Mouse (Mus musculus): Measurements from ENCODE around the gene Ltbp4. TPM values are rescaled to one million over a fixed set of nuclear protein-coding genes. Genes with fewer than 3 reads are reported as not detected.

Gene Ltbp4
- polyA plus RNA-seq, 1 experiment, result 77.5 TPM

DNA sequence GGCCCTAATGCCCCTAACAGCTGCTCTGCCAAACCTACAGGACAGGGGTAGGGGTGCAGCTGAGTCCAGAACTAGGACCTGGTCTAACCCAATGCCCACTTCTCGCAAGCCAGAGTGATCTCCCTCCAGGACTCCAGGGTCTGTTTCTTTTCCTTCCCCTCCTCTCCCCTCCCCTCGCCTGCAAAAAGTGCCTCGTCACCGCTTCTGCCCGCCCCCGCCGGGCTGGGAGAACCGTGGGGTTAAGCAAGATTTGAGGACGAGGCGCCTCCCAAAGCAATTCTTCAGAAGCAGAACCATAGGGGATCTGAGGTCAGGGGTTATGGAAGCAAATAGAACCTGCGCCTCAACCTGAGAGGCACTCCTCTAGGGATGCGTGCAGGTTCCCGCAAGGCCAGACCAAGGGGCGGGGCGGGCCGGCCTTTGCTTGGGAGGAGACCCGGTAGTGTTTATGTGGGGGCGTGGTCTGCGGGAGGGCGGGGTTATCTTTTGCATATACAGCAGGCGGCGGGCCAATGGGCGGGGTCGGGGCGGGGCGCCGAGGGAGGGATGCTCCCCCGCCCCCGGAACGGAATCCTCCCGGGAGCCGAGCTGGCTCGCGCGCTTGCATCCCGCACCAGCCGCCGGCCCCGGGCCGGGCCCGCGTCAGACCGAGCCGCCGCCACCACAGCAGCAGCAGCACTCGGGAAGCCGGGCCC is 79.1 kb downstream of the Ltbp4 start, which contains the start of gene Numbl:
TSS of gene Numbl (plus strand) at position 229 of the 695 bp plus-strand sequence.
- Histone ChIP-seq H3K4me1 (replicated peaks; ENCODE audit: control insufficient read depth, insufficient read depth, low read length) (peaks cover 17% of the 10 kb centered on the region), H3K27ac (ENCODE audit: control insufficient read depth, insufficient read depth, low read length) (no peak within 1 kb of the TSS), H3K4me3 (ENCODE audit: control insufficient read depth, insufficient read depth, low read length) (peak within 1 kb of the TSS; percentile 65), H3K27me3 (ENCODE audit: control insufficient read depth, insufficient read depth, low read length) (no peaks in the 10 kb centered on the region), H3K36me3 (ENCODE audit: control insufficient read depth, insufficient read depth, low read length) (no peaks in the 10 kb centered on the region)
- WGBS, result under 1% methylated on average over 47 of the region's 47 CpGs
- peak; percentile 92 for DNase-seq
- TF ChIP-seq POLR2A (IDR thresholded peaks at IDR 0.05; ENCODE audit: control insufficient read depth, extremely low read depth, insufficient read depth, low read length, poor library complexity), result no peak
- no peak for TF ChIP-seq CTCF (IDR thresholded peaks at IDR 0.05; ENCODE audit: borderline replicate concordance, control insufficient read depth, extremely low read depth, insufficient read depth, low read length, poor library complexity)

DNA sequence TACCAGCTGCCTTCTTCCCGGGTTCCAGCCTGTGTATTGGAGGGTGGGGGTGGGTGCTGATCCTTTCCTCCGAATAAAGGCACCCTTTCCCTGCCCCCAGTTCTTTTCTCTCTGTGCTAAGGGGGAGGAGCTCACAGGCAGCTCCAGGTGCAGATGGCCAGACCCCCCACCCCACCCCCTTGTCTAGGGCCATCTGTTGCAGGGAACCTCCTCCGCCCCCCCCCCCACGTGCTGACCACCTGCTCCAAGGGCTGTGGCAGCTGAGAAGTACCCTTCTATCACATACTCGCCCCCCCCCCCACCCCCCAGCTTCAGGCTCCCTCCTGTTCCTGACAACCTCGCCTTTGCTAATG is 79.7 kb downstream of the Ltbp4 start:
- Histone ChIP-seq H3K4me3 (ENCODE audit: control insufficient read depth, insufficient read depth, low read length) (peak overlapping the region; percentile 65), H3K4me1 (replicated peaks; ENCODE audit: control insufficient read depth, insufficient read depth, low read length) (peaks cover 17% of the 10 kb centered on the region), H3K27ac (ENCODE audit: control insufficient read depth, insufficient read depth, low read length) (no peak overlapping the region), H3K27me3 (ENCODE audit: control insufficient read depth, insufficient read depth, low read length) (no peaks in the 10 kb centered on the region), H3K36me3 (ENCODE audit: control insufficient read depth, insufficient read depth, low read length) (no peaks in the 10 kb centered on the region)
- 22% methylated on average over 6 of the region's 6 CpGs for WGBS
- no peak for TF ChIP-seq POLR2A (IDR thresholded peaks at IDR 0.05; ENCODE audit: control insufficient read depth, extremely low read depth, insufficient read depth, low read length, poor library complexity)
- DNase-seq, result no peak

DNA sequence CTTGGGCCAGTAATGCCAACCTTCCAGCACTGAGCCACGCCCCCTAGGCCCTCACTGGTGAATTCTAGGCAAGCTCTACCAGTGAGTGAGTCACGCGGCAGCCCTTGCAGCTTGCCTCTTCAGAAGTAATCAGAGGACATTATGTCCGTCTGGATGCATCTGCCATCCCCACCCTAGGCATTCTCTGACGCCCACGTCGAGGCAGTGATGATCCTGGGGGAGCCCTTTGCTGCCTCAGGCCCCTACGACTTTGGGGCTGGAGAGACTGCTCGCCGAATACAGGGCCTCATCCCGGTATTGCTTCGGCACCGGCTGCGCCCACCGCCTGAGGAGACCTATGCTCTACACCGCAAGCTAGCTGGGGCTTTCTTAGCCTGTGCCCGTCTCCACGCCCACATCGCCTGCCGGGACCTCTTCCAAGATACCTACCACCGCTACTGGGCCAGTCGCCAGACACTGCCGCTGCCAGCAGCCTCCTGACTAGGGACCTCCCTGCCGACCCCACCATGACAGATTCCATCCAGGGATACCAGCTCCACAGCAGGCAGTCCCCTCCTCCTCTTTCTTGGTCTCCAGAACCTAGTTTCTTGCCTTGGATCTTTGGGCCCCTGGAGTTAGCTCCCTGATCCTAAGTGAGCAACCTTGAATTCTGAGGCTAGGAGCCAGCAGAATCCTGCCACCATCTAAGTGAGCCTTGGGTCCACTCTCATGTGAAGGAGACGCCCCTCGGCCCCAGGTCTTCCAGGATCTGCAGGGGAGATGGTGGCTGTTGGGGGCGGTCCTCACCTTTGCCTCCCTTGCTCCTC is 80.2 kb downstream of the Ltbp4 start:
- no peak for DNase-seq

DNA sequence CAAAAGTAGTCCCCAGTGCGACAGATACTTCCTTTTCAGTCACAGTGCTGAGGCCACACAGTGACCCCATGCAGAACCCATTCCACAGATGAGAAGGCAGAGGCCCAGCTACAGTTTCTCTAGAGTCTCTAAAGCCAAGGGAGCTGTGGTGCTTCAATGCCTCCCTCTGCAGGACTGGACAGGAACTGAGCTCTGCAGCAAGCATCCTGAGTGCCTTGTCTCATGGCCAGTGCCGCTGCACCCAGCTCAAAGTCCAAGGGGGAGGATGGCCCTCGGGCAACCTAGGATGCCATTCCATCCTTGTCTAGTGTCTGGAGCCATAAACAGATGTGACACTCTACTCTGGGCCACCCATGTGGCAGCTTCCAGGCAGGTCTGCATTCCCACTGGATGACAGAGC is 81.8 kb downstream of the Ltbp4 start:
- Histone ChIP-seq H3K36me3 (ENCODE audit: control insufficient read depth, insufficient read depth, low read length) (no peaks in the 10 kb centered on the region), H3K27ac (ENCODE audit: control insufficient read depth, insufficient read depth, low read length) (no peak overlapping the region), H3K4me1 (replicated peaks; ENCODE audit: control insufficient read depth, insufficient read depth, low read length) (peaks cover 17% of the 10 kb centered on the region), H3K4me3 (ENCODE audit: control insufficient read depth, insufficient read depth, low read length) (no peak overlapping the region), H3K27me3 (ENCODE audit: control insufficient read depth, insufficient read depth, low read length) (no peaks in the 10 kb centered on the region)
- WGBS, result 95% methylated on average over 3 of the region's 3 CpGs
- no peak for DNase-seq
- no peak for TF ChIP-seq POLR2A (IDR thresholded peaks at IDR 0.05; ENCODE audit: control insufficient read depth, extremely low read depth, insufficient read depth, low read length, poor library complexity)
- no peak for TF ChIP-seq CTCF (IDR thresholded peaks at IDR 0.05; ENCODE audit: borderline replicate concordance, control insufficient read depth, extremely low read depth, insufficient read depth, low read length, poor library complexity)

More for the DNA sequence above, 80.2 kb downstream of the Ltbp4 start:
- no peaks in the 10 kb centered on the region for H3K36me3 ChIP-seq (ENCODE audit: control insufficient read depth, insufficient read depth, low read length)
- no peak overlapping the region for H3K27ac ChIP-seq (ENCODE audit: control insufficient read depth, insufficient read depth, low read length)
- H3K4me1 ChIP-seq (replicated peaks; ENCODE audit: control insufficient read depth, insufficient read depth, low read length), result peaks cover 17% of the 10 kb centered on the region
- no peak for TF ChIP-seq CTCF (IDR thresholded peaks at IDR 0.05; ENCODE audit: borderline replicate concordance, control insufficient read depth, extremely low read depth, insufficient read depth, low read length, poor library complexity)
- TF ChIP-seq POLR2A (IDR thresholded peaks at IDR 0.05; ENCODE audit: control insufficient read depth, extremely low read depth, insufficient read depth, low read length, poor library complexity), result no peak
- 78% methylated on average over 27 of the region's 27 CpGs for WGBS
- no peaks in the 10 kb centered on the region for H3K27me3 ChIP-seq (ENCODE audit: control insufficient read depth, insufficient read depth, low read length)
- no peak overlapping the region for H3K4me3 ChIP-seq (ENCODE audit: control insufficient read depth, insufficient read depth, low read length)

Other genes starting within 250 kb of the Ltbp4 start
- 19.2 and 24.7 TPM in 2 replicates for gene Cyp2f2, start 217.8 kb downstream of the Ltbp4 start, polyA plus RNA-seq (2012; rRNA removed)
- 0.11 TPM in 1 of 2 replicates, not detected in the other for gene Cyp2t4, start 184.0 kb downstream of the Ltbp4 start, polyA plus RNA-seq (2012; rRNA removed)
- gene Egln2, start 170.9 kb downstream of the Ltbp4 start, polyA plus RNA-seq (2012; rRNA removed), result 116 and 125 TPM in 2 replicates
- gene Rab4b, start 158.8 kb downstream of the Ltbp4 start, polyA plus RNA-seq (2012; rRNA removed), result 127 and 136 TPM in 2 replicates
- 0.19 TPM in 1 of 2 replicates, not detected in the other for gene Gm21983, start 156.6 kb downstream of the Ltbp4 start, polyA plus RNA-seq (2012; rRNA removed)
- 4.0 and 5.2 TPM in 2 replicates for gene Mia, start 156.5 kb downstream of the Ltbp4 start, polyA plus RNA-seq (2012; rRNA removed)
- 20.4 and 20.9 TPM in 2 replicates for gene BC024978, start 141.9 kb downstream of the Ltbp4 start, polyA plus RNA-seq (2012; rRNA removed)
- gene Snrpa, start 141.4 kb downstream of the Ltbp4 start, polyA plus RNA-seq (2012; rRNA removed), result 293 and 316 TPM in 2 replicates
- 12.2 and 12.4 TPM in 2 replicates for gene Itpkc, start 109.0 kb downstream of the Ltbp4 start, polyA plus RNA-seq (2012; rRNA removed)
- gene Coq8b, start 104.7 kb downstream of the Ltbp4 start, polyA plus RNA-seq (2012; rRNA removed), result 53.1 and 57.8 TPM in 2 replicates
- 10.3 and 10.7 TPM in 2 replicates for gene Numbl, start 79.3 kb downstream of the Ltbp4 start, polyA plus RNA-seq (2012; rRNA removed)
- gene Shkbp1, start 18.3 kb upstream of the Ltbp4 start, polyA plus RNA-seq (2012; rRNA removed), result 203 and 206 TPM in 2 replicates
- not detected in 2 replicates for gene Gm20479, start 19.7 kb upstream of the Ltbp4 start, polyA plus RNA-seq (2012; rRNA removed)
- 0.13 TPM in 2 replicates for gene Sptbn4, start 110.0 kb upstream of the Ltbp4 start, polyA plus RNA-seq (2012; rRNA removed)
- gene Blvrb, start 110.3 kb upstream of the Ltbp4 start, polyA plus RNA-seq (2012; rRNA removed), result 40.9 and 50.8 TPM in 2 replicates
- 25.8 and 26.7 TPM in 2 replicates for gene Sertad3, start 136.1 kb upstream of the Ltbp4 start, polyA plus RNA-seq (2012; rRNA removed)
- gene Sertad1, start 149.2 kb upstream of the Ltbp4 start, polyA plus RNA-seq (2012; rRNA removed), result 44.9 and 46.4 TPM in 2 replicates
- 2.0 and 2.4 TPM in 2 replicates for gene Prx, start 161.6 kb upstream of the Ltbp4 start, polyA plus RNA-seq (2012; rRNA removed)
- gene Hipk4, start 185.6 kb upstream of the Ltbp4 start, polyA plus RNA-seq (2012; rRNA removed), result 1.1 and 1.3 TPM in 2 replicates
- gene Pld3, start 215.5 kb upstream of the Ltbp4 start, polyA plus RNA-seq (2012; rRNA removed), result 456 and 516 TPM in 2 replicates
- gene 2310022A10Rik, start 215.5 kb upstream of the Ltbp4 start, polyA plus RNA-seq (2012; rRNA removed), result 58.0 and 58.1 TPM in 2 replicates

Data from thymus, adult 2 months (tissue).